Mouse (Mus musculus) stomach, postnatal 0 days (tissue): Measurements from ENCODE around the gene Gabrg3.

Experiments
- CTCF ChIP-seq: IDR thresholded peaks from 2 replicates; pipeline ENCODE4 v1.5.1; 2016; ENCODE audit warnings: antibody characterized with exemption, low read depth, mild to moderate bottlenecking, moderate library complexity
- EP300 ChIP-seq: optimal IDR thresholded peaks from 2 replicates; pipeline ENCODE3; 2016; ENCODE audit warnings: antibody characterized with exemption

DNA sequence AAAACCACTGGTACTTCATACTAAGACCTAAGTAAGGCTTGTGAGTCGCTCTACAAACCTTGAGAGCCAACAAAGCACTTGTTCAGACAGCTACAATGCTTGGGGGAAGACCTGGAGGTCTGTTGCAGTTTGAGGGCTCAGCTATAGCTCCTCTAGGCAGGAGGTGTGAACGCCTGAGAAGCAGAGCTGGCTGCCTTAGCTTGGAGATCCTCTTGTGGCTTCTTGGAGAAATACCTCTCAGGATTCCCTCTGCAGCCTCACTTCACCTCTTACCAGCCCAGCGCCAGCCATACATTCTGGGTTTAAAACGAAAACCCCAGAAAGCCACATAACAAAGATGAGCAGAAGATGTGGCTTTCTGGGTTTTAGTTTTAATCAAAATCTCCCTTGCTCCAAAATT lies 3.1 kb upstream of the Gabrg3 start:
- TF ChIP-seq CTCF (no peak), EP300 (no peak)
